Mouse (Mus musculus): ENCODE measurements around the gene Rbfox1. TPM values are rescaled to one million over a fixed set of nuclear protein-coding genes. Genes with fewer than 3 reads are reported as not detected.

The Rbfox1 gene
- polyA plus RNA-seq, 1 experiment from 2014 or later, result 75.8 TPM

- no peak overlapping the region for H3K4me3 ChIP-seq (ENCODE audit: low read depth, low read length)
- DNase-seq (ENCODE audit: low spot score), result peak; percentile 68
- H3K4me2 ChIP-seq (ENCODE audit: low read length), result no peak overlapping the region
- H3K27me3 ChIP-seq (replicated peaks; ENCODE audit: control insufficient read depth, insufficient read depth, low read length), result no peaks in the 10 kb centered on the region
- H3K4me1 ChIP-seq (ENCODE audit: control insufficient read depth, insufficient read depth, low read length), result no peaks in the 10 kb centered on the region
- no peak overlapping the region for H3K27ac ChIP-seq (ENCODE audit: low read depth, low read length)
- whole genome bisulfite sequencing, result 70% methylated on average over 2 of the region's 2 CpGs
- H3K36me3 ChIP-seq (ENCODE audit: control insufficient read depth, insufficient read depth, low read length), result no peaks in the 10 kb centered on the region
- H3K9me3 ChIP-seq (replicated peaks; ENCODE audit: control insufficient read depth, low read length), result peaks cover 11% of the 10 kb centered on the region; the same call in 1 of the 2 replicates
- ATAC-seq, result peak; percentile 63; the same call in 1 of the 2 replicates
- no peak overlapping the region for H3K9ac ChIP-seq (ENCODE audit: low read length)
Measured at GRCm38 (mm10) chr16:6658594-6658993, 773.4 kb downstream of the Rbfox1 start.

- no peak overlapping the region for H3K4me2 ChIP-seq (ENCODE audit: low read length)
- DNase-seq (ENCODE audit: low spot score), result no peak
- H3K9me3 ChIP-seq (replicated peaks; ENCODE audit: control insufficient read depth, low read length), result no peaks in the 10 kb centered on the region
- H3K36me3 ChIP-seq (ENCODE audit: control insufficient read depth, insufficient read depth, low read length), result no peaks in the 10 kb centered on the region
- H3K9ac ChIP-seq (ENCODE audit: low read length), result no peak overlapping the region
- no peak overlapping the region for H3K27ac ChIP-seq (ENCODE audit: low read depth, low read length)
- no peak for ATAC-seq
- no peaks in the 10 kb centered on the region for H3K4me1 ChIP-seq (ENCODE audit: control insufficient read depth, insufficient read depth, low read length)
- no peak overlapping the region for H3K4me3 ChIP-seq (ENCODE audit: low read depth, low read length)
- 83% methylated on average over 1 of the region's 1 CpGs for WGBS
- H3K27me3 ChIP-seq (replicated peaks; ENCODE audit: control insufficient read depth, insufficient read depth, low read length), result no peaks in the 10 kb centered on the region
Measured at GRCm38 (mm10) chr16:6686076-6686757, 801.1 kb downstream of the Rbfox1 start.

- H3K27me3 ChIP-seq (replicated peaks; ENCODE audit: control insufficient read depth, insufficient read depth, low read length), result no peaks in the 10 kb centered on the region
- peak; percentile 57; the same call in 1 of the 2 replicates for ATAC-seq
- WGBS, result 75% methylated on average over 5 of the region's 5 CpGs
- peak; percentile 44 for DNase-seq (ENCODE audit: low spot score)
- H3K27ac ChIP-seq (ENCODE audit: low read depth, low read length), result no peak overlapping the region
- no peaks in the 10 kb centered on the region for H3K36me3 ChIP-seq (ENCODE audit: control insufficient read depth, insufficient read depth, low read length)
- H3K9me3 ChIP-seq (replicated peaks; ENCODE audit: control insufficient read depth, low read length), result no peaks in the 10 kb centered on the region
- no peaks in the 10 kb centered on the region for H3K4me1 ChIP-seq (ENCODE audit: control insufficient read depth, insufficient read depth, low read length)
- no peak overlapping the region for H3K4me2 ChIP-seq (ENCODE audit: low read length)
- no peak overlapping the region for H3K4me3 ChIP-seq (ENCODE audit: low read depth, low read length)
- no peak overlapping the region for H3K9ac ChIP-seq (ENCODE audit: low read length)
Measured at GRCm38 (mm10) chr16:6704847-6705246, 819.7 kb downstream of the Rbfox1 start.

- Histone ChIP-seq H3K36me3 (ENCODE audit: control insufficient read depth, insufficient read depth, low read length) (no peaks in the 10 kb centered on the region), H3K9ac (ENCODE audit: low read length) (no peak overlapping the region), H3K4me2 (ENCODE audit: low read length) (no peak overlapping the region), H3K9me3 (replicated peaks; ENCODE audit: control insufficient read depth, low read length) (no peaks in the 10 kb centered on the region), H3K4me3 (ENCODE audit: low read depth, low read length) (no peak overlapping the region), H3K4me1 (ENCODE audit: control insufficient read depth, insufficient read depth, low read length) (peaks cover 6% of the 10 kb centered on the region; the same call in 1 of the 2 replicates), H3K27me3 (replicated peaks; ENCODE audit: control insufficient read depth, insufficient read depth, low read length) (no peaks in the 10 kb centered on the region), H3K27ac (ENCODE audit: low read depth, low read length) (no peak overlapping the region)
- DNase-seq (ENCODE audit: low spot score), result no peak
- 95% methylated on average over 1 of the region's 1 CpGs for WGBS
- no peak for ATAC-seq
Measured at GRCm38 (mm10) chr16:6712341-6712740, 827.2 kb downstream of the Rbfox1 start.

GRCm38 (mm10) chr16:6715245-6715644 lies 830.1 kb downstream of the Rbfox1 start:
- no peak overlapping the region for H3K9ac ChIP-seq (ENCODE audit: low read length)
- no peak overlapping the region for H3K27ac ChIP-seq (ENCODE audit: low read depth, low read length)
- ATAC-seq (no peak), DNase-seq (ENCODE audit: low spot score) (no peak)
- no peak overlapping the region for H3K4me3 ChIP-seq (ENCODE audit: low read depth, low read length)
- H3K36me3 ChIP-seq (ENCODE audit: control insufficient read depth, insufficient read depth, low read length), result no peaks in the 10 kb centered on the region
- H3K4me2 ChIP-seq (ENCODE audit: low read length), result no peak overlapping the region
- H3K27me3 ChIP-seq (replicated peaks; ENCODE audit: control insufficient read depth, insufficient read depth, low read length), result no peaks in the 10 kb centered on the region
- no peaks in the 10 kb centered on the region for H3K9me3 ChIP-seq (replicated peaks; ENCODE audit: control insufficient read depth, low read length)
- peaks cover 6% of the 10 kb centered on the region; the same call in 1 of the 2 replicates for H3K4me1 ChIP-seq (ENCODE audit: control insufficient read depth, insufficient read depth, low read length)
- 96% methylated on average over 4 of the region's 4 CpGs for WGBS

- ATAC-seq (peak; percentile 85), DNase-seq (ENCODE audit: low spot score) (peak; percentile 67)
- H3K9ac ChIP-seq (ENCODE audit: low read length), result no peak overlapping the region
- no peaks in the 10 kb centered on the region for H3K9me3 ChIP-seq (replicated peaks; ENCODE audit: control insufficient read depth, low read length)
- no peaks in the 10 kb centered on the region for H3K27me3 ChIP-seq (replicated peaks; ENCODE audit: control insufficient read depth, insufficient read depth, low read length)
- no peak overlapping the region for H3K4me3 ChIP-seq (ENCODE audit: low read depth, low read length)
- no peak overlapping the region for H3K27ac ChIP-seq (ENCODE audit: low read depth, low read length)
- H3K4me1 ChIP-seq (ENCODE audit: control insufficient read depth, insufficient read depth, low read length), result peaks cover 6% of the 10 kb centered on the region; the same call in 1 of the 2 replicates
- H3K36me3 ChIP-seq (ENCODE audit: control insufficient read depth, insufficient read depth, low read length), result no peaks in the 10 kb centered on the region
- WGBS, result 61% methylated on average over 9 of the region's 9 CpGs
- no peak overlapping the region for H3K4me2 ChIP-seq (ENCODE audit: low read length)
Measured at GRCm38 (mm10) chr16:6716214-6716911, 831.2 kb downstream of the Rbfox1 start.

GRCm38 (mm10) chr16:6719027-6719426 lies 833.9 kb downstream of the Rbfox1 start:
- no peaks in the 10 kb centered on the region for H3K36me3 ChIP-seq (ENCODE audit: control insufficient read depth, insufficient read depth, low read length)
- H3K4me3 ChIP-seq (ENCODE audit: low read depth, low read length), result no peak overlapping the region
- peaks cover 6% of the 10 kb centered on the region; the same call in 1 of the 2 replicates for H3K4me1 ChIP-seq (ENCODE audit: control insufficient read depth, insufficient read depth, low read length)
- H3K27ac ChIP-seq (ENCODE audit: low read depth, low read length), result no peak overlapping the region
- no peaks in the 10 kb centered on the region for H3K9me3 ChIP-seq (replicated peaks; ENCODE audit: control insufficient read depth, low read length)
- no peak overlapping the region for H3K4me2 ChIP-seq (ENCODE audit: low read length)
- 75% methylated on average over 8 of the region's 8 CpGs for WGBS
- DNase-seq (ENCODE audit: low spot score), result no peak
- H3K27me3 ChIP-seq (replicated peaks; ENCODE audit: control insufficient read depth, insufficient read depth, low read length), result no peaks in the 10 kb centered on the region
- no peak for ATAC-seq
- no peak overlapping the region for H3K9ac ChIP-seq (ENCODE audit: low read length)

- H3K9me3 ChIP-seq (replicated peaks; ENCODE audit: control insufficient read depth, low read length), result no peaks in the 10 kb centered on the region
- H3K27ac ChIP-seq (ENCODE audit: low read depth, low read length), result no peak overlapping the region
- ATAC-seq, result no peak
- no peaks in the 10 kb centered on the region for H3K36me3 ChIP-seq (ENCODE audit: control insufficient read depth, insufficient read depth, low read length)
- 80% methylated on average over 4 of the region's 4 CpGs for WGBS
- no peak overlapping the region for H3K9ac ChIP-seq (ENCODE audit: low read length)
- no peak overlapping the region for H3K4me3 ChIP-seq (ENCODE audit: low read depth, low read length)
- no peak for DNase-seq (ENCODE audit: low spot score)
- H3K4me1 ChIP-seq (ENCODE audit: control insufficient read depth, insufficient read depth, low read length), result no peaks in the 10 kb centered on the region
- H3K27me3 ChIP-seq (replicated peaks; ENCODE audit: control insufficient read depth, insufficient read depth, low read length), result no peaks in the 10 kb centered on the region
- H3K4me2 ChIP-seq (ENCODE audit: low read length), result no peak overlapping the region
Measured at GRCm38 (mm10) chr16:6732646-6733045, 847.5 kb downstream of the Rbfox1 start.

- DNase-seq (ENCODE audit: low spot score), result no peak
Measured at GRCm38 (mm10) chr16:6733427-6733826, 848.3 kb downstream of the Rbfox1 start.

More at GRCm38 (mm10) chr16:6733427-6733826, 848.3 kb downstream of the Rbfox1 start:
- no peak overlapping the region for H3K4me3 ChIP-seq (ENCODE audit: low read depth, low read length)
- H3K9ac ChIP-seq (ENCODE audit: low read length), result no peak overlapping the region
- no peak for ATAC-seq
- H3K36me3 ChIP-seq (ENCODE audit: control insufficient read depth, insufficient read depth, low read length), result no peaks in the 10 kb centered on the region
- H3K4me2 ChIP-seq (ENCODE audit: low read length), result no peak overlapping the region
- WGBS, result 89% methylated on average over 3 of the region's 3 CpGs
- no peak overlapping the region for H3K27ac ChIP-seq (ENCODE audit: low read depth, low read length)
- no peaks in the 10 kb centered on the region for H3K4me1 ChIP-seq (ENCODE audit: control insufficient read depth, insufficient read depth, low read length)
- no peaks in the 10 kb centered on the region for H3K9me3 ChIP-seq (replicated peaks; ENCODE audit: control insufficient read depth, low read length)
- H3K27me3 ChIP-seq (replicated peaks; ENCODE audit: control insufficient read depth, insufficient read depth, low read length), result no peaks in the 10 kb centered on the region
